Mouse (Mus musculus) left cerebral cortex, adult 2 months (tissue): Measurements from ENCODE around the gene Bcl2. TPM values are rescaled to one million over a fixed set of nuclear protein-coding genes. Genes with fewer than 3 reads are reported as not detected.

Experiments
- DNase-seq, 2 experiments: peaks; one replicate each; pipeline ENCODE4 v3.0.0; 2021 to 2022; ENCODE audit warnings: low spot score in 2 of 2, mixed read lengths in 1 of 2; ENCODE audit errors: extremely low spot score in 1 of 2
- H3K27ac ChIP-seq: fragments of 200-600 bp; 2 replicates; pipeline ENCODE4 v1.8.1; 2022
- H3K4me3 ChIP-seq: fragments of 200-600 bp; 2 replicates; pipeline ENCODE4 v1.8.1; 2022
- CTCF ChIP-seq: fragments of 200-600 bp; IDR thresholded peaks from 2 replicates; pipeline ENCODE4 v1.8.1; 2022; ENCODE audit warnings: antibody characterized with exemption, mild to moderate bottlenecking, moderate library complexity
- intact Hi-C: fragments of 180-260 bp; cut with DNase I; formaldehyde crosslinking; loops from one replicate; pipeline ENCODE4 v1.15.1; 2025
- total RNA-seq, 2 experiments: library from RNA; stranded (reverse); gene quantifications; 2 replicates each; pipeline ENCODE4 v1.2.3; 2021

The Bcl2 gene
- total RNA-seq, 2 experiments from 2014 or later, result 14.5 to 17.5 TPM

DNA sequence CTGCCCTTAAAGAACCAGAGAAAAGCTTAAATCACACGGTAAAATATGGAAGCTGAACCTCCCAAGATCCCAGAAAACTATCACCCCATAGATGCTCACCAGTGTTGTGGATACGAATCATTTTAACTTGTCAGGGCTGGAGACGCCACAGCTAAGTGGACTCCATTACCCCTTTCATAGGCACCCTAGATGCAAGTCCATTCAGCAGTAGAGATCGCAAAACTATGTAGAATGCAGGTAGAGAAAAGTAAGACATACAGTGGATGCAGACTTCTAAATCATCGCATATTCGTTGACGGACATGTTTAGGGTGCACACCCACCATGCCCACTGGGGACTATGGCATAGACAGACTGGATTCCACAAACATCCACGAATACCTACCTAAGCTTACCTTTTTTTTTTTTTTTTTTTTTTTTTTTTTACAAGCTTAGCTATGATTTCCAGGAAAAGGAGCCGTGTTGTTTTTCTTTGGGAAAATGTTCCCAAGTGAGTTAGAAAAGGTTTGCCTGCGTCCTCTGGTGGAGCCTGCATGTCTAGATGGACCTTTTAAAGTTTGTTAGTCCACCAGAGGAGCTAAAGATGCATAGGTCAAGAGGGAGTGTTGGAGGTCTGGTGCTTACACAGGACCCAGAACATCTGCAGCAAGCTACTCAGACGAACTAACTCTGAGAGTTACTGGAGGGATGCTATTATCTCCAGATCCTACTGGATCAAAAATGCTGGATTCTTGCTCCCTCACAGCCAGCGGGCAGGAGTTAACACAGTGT lies 2.5 kb downstream of the Bcl2 start:
- Histone ChIP-seq H3K27ac (no peak overlapping the region), H3K4me3 (peak overlapping the region; percentile 84)
- no peak for DNase-seq
- peak; percentile 17 for TF ChIP-seq CTCF
- intact Hi-C loops, result loop anchor here (1.0 to 10.0 kb wide), 6 partner anchors 45 to 647 kb away; partner anchors contain the start of gene Phlpp1

DNA sequence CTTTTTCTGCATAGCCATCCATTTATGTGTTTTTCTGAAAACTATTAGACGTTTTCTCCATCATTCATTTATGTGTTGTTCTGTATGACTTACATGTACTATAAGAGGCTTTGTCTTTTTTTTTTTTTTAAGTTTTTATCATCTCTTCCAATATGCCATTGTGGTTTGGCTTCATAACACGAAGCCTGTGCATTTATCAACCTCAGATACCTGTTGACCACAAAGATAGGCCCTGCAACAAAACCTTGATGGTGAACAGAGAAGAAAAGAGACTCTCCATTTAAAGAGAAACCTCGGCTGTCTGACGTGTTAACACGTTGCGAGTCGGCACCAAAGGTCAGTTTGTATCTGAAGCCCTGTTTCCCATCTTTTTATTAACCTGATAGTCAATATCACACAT lies 3.9 kb downstream of the Bcl2 start:
- no peak for TF ChIP-seq CTCF
- H3K27ac ChIP-seq, result no peak overlapping the region
- no peak overlapping the region for H3K4me3 ChIP-seq
- intact Hi-C loops, result loop anchor here (5.0 to 10.0 kb wide), 3 partner anchors 103 to 645 kb away; partner anchors contain the start of gene Phlpp1
- no peak for DNase-seq

DNA sequence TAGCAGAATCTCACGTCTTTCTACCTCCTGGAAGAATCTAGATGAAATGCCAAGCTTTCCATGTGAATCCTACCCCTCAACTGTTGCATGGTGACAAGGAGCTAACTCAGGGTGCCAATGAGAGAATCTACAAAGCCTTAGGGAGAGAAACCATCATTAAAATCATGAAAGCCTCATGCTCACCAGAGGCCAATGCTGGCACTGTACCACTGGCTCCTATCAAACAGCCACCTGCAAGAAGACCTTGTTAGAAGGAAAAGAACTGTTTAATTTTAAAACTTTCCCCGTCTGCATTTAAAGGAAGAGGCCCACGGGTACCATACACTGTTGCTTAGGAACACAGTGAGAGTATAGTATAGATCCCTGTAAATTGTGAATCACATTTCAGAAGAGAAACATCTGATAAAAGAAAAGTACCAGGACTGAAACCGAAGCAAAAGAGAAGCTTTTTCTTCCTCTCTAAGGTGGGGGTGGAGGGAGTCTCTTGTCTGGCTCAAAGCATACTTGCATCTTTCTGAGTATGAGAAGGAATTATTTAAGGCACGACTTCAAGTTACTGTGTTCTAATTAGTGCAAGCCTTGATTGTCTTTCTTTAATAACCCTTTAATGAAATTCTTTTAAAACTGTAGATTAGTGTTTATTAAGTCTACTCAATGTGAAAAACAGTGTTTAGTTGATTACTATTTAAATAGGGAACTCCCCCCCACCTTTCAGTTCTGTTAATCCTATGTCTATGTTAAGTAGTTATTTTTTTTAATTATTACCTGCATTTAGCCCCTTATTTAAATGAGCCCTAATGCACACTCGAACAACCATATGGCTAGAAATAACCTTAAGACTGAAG lies 6.8 kb downstream of the Bcl2 start:
- intact Hi-C loops, result no loop called here
- no peak for TF ChIP-seq CTCF
- H3K27ac ChIP-seq, result no peak overlapping the region; the same call in 1 of the 2 replicates
- H3K4me3 ChIP-seq, result no peak overlapping the region
- DNase-seq, result no peak

DNA sequence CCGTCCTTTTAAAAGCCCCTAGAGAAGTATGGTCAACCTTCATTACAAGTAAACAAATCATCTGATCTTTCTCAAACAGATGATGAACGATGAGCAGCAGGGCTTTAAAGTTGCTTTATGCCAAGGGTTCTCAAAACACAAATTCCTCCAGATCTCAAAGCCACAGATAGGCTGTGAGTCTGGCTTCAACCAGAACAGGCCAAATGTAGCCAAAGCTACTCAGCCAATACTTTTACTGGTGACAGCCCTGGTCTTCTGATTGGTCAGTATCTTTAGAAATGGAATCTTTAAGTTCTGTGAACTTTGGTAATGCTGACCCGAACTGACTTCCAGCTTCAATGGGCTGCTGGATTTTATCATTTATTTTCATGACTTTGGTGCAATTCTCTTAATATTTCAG lies 10.9 kb downstream of the Bcl2 start:
- intact Hi-C loops, result no loop called here
- DNase-seq, result no peak
- H3K27ac ChIP-seq, result no peak overlapping the region
- H3K4me3 ChIP-seq, result no peak overlapping the region
- no peak for TF ChIP-seq CTCF

DNA sequence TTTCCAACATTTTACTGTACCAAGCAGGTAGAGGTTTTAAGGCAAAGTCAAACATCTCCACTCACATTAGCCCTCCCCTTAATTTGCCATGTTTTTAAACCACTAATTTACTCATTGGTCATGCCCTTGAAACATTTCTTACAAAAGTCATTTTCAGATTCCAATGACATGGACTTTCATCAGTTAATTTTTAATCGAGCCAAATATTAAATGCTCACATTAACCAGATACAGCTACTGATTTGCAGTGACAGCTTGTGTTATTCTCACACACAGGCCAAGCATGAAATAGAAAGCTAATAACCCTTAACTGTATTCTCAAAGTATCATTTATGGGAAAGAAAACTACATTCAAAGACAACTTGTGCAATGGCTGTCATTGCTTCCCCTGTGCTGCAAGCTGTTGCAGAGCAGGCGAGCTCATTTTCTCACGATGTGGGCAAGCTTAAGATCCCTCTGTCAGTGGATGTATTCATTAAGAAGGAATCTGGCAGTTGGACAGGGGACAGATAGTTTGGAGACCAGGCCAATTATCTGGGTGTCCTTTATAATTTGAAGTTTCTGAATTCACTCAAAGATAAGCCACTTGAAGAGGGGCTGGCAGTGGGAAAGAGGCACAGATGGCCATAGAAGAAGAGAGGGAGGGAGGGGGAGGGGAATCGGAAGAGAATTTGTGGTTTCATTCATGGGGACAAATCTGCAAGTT lies 11.5 kb downstream of the Bcl2 start:
- DNase-seq, result no peak
- no peak overlapping the region for H3K27ac ChIP-seq
- intact Hi-C loops, result no loop called here
- H3K4me3 ChIP-seq, result no peak overlapping the region
- TF ChIP-seq CTCF, result no peak

DNA sequence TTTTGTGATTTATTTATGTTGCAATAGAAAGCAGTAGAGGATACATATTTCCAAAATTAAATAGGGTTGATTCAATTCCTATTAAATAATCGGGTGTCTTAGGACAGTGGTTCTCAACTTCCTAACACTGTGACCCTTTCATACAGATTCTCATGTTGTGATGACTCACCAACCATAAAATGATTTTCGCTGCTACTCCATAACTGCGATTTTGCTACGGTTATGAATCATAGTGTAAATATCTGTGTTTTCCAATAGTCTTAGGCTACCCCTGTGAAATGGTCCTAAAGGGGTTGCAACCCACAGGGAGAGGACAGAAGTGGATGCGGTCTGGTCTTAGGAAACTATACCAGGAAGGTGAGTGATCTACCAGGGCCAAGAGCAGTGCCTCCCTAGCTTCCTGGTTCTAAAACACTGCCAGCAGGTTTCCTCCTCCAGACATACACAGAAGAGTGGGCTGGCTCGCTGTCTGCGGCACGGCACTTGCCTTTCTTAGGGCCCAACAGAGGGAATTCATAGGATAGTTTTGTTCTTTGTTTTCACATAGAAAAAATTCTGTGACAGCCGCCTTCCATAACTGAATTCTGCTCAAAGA lies 13.5 kb downstream of the Bcl2 start:
- DNase-seq, result no peak
- intact Hi-C loops, result no loop called here
- Histone ChIP-seq H3K4me3 (no peak overlapping the region), H3K27ac (no peak overlapping the region)
- TF ChIP-seq CTCF, result no peak

DNA sequence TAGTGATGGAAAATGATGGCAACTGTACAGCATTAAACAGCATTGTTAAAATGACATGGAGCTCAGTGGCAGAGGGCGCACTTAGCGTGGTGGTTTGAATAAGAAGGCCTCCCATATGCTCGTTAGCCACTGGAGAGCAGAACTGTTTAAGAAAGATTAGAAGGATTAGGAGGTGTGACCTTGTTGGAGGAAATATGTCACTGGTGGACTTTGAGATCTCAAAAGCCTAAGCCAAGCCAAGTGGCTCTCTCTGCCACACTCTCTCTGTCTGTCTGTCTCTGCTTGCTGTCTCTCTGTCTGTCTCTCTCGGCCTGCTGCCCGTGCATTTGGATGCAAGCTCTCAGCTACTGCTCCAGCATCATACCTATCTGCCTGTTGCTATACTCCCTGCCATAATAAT lies 17.6 kb downstream of the Bcl2 start:
- no peak overlapping the region for H3K4me3 ChIP-seq
- no peak for TF ChIP-seq CTCF
- no peak overlapping the region for H3K27ac ChIP-seq
- peak in 1 of 2 experiments; percentile 3 for DNase-seq
- intact Hi-C loops, result no loop called here

DNA sequence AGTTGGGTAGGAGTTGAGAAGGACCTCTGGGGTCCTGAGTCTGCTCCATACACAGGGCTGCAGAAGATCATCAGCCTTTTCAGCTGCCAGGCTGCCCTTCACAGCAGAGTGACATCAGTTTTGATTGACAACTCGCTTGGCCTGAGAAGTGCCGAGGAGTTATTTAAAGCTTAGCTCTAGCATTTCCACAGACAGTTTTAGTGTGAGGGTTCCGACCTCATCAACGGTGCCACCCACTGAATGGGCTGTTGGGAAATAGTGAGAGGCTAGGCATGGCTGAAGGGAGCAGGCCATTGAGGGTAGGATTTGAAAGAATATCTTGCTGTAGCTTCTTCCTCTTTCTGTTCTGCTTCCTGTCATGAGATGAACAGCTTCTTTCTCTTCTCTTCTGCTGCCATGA lies 18.4 kb downstream of the Bcl2 start:
- Histone ChIP-seq H3K4me3 (no peak overlapping the region), H3K27ac (no peak overlapping the region)
- intact Hi-C loops, result no loop called here
- peak in 1 of 2 experiments; percentile 3 for DNase-seq
- TF ChIP-seq CTCF, result no peak

DNA sequence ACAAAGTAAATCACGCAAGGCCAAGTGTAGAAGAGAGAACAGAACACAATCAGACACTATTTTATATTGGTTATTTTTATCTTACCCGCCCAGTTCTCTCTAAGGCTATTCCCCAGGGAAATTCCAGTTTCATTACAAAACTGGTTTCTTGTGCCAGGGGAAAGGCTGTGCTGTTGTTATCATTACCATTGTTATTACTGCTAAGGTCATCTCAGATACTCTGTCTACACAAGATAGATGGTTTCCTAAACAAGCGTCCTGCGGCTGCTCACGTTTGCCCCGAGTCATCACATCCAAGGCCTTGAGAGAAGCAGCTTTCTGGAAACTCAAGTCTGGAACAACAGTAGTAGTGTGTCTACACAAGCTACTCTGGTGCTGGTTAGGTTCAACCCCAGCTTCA lies 19.8 kb downstream of the Bcl2 start:
- H3K27ac ChIP-seq, result no peak overlapping the region
- no peak for TF ChIP-seq CTCF
- DNase-seq, result no peak
- intact Hi-C loops, result no loop called here
- H3K4me3 ChIP-seq, result no peak overlapping the region

DNA sequence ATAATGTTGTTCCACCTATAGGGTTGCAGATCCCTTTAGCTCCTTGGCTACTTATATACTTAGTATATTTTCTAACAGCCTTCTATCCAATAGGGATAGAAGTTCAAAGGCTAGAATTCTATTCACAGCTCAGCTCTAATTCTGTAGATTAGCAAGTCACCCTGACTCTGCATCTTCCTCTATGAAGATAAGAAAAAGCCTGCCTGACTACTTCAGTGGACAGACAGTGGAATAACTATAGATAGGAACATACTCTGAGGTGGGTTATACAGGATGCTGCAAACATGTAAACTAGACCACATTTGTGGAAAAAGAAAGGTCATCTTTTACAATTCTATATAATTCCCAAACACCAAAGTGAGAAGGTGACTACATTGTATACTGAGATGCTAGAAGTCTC lies 21.5 kb downstream of the Bcl2 start:
- TF ChIP-seq CTCF, result no peak
- intact Hi-C loops, result no loop called here
- H3K27ac ChIP-seq, result no peak overlapping the region
- H3K4me3 ChIP-seq, result no peak overlapping the region
- no peak for DNase-seq

DNA sequence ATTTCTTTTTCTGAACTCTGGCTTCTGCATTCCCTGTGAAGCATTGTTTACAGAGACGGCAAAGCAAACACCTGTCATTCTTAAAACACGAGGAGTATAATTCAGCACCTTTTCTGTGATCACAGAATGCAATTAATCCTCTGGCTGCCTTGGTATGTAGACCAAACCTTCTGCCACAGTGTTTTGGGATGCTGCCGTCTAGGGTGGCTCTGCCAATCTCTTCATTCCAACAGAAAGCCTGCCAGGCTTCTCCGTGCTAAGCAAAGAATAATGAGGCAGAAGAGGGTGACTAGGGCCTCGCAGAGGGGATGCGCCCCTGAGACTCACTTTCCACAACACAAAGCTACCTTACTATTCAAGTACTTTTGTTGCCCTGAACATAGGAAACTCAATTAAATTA lies 23.2 kb downstream of the Bcl2 start:
- Histone ChIP-seq H3K27ac (no peak overlapping the region), H3K4me3 (no peak overlapping the region)
- intact Hi-C loops, result no loop called here
- peak in 1 of 2 experiments; percentile 7 for DNase-seq
- TF ChIP-seq CTCF, result no peak
